13 mouse cellular contexts compared by ENCODE assay signal in the genomic region with DNA sequence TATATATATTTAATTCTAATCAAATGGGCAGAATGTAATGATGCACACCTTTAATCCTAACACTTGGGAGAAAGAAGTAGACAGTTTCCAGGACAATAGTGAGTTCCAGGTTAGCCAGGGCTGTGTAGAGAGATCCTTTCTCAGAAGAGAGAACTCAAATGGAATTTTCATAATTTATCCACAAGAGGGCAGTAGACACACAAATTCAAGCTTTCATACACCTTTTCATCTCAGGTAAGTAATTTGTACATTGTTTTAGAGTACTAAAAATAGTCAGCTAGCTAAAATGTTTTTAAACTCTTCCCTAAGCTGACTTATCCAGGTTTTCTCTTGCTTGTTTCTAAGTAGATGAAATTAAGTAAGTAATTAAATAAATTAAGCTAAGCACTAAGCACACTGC. TPM values are rescaled to one million over a fixed set of nuclear protein-coding genes. Genes with fewer than 3 reads are reported as not detected.
DNase-seq lines count a peak whose midpoint lies in the region; ATAC-seq and TF ChIP-seq lines count a peak whose summit lies in the region.
"Had no signal": no experiment of that assay in that cellular context is flagged by ENCODE, and none has a peak within 500 bp of the region (broad histone marks: within the 10 kb centered on the region; RNA-seq: fewer than 3 reads in every experiment).

No protein-coding gene starts in this region.

- no peak overlapping the region for H3K27ac ChIP-seq in liver, adult 2 months (replicated peaks; ENCODE audit: insufficient read depth, low read depth, low read length)
- no peak overlapping the region for H3K27ac ChIP-seq in intestine, postnatal 0 days (ENCODE audit: low read depth, low read length)
- H3K27ac ChIP-seq: hindbrain, embryonic 10.5 days had no signal

- peaks cover 6% of the 10 kb centered on the region for H3K4me1 ChIP-seq in liver, adult 2 months (ENCODE audit: control insufficient read depth, insufficient read depth, low read length)
- no peaks in the 10 kb centered on the region; the same call in 1 of the 2 replicates for H3K4me1 ChIP-seq in intestine, postnatal 0 days (replicated peaks; ENCODE audit: control insufficient read depth, insufficient read depth, low read length)

- peak; percentile 30; the same call in 1 of the 2 replicates for TF ChIP-seq CTCF in liver, adult 2 months (IDR thresholded peaks at IDR 0.05; ENCODE audit: low read depth, low read length)
- peak; percentile 74 for TF ChIP-seq CTCF in intestine, postnatal 0 days (IDR thresholded peaks at IDR 0.05; ENCODE audit: low read depth)

- peak; percentile 51 for DNase-seq in cerebellum, adult 9-10 months
- DNase-seq in cerebellum, postnatal 25 days = no peak
- peak; percentile 47 for DNase-seq in liver, adult 2 months (ENCODE audit: extremely low read depth, low read depth, low spot score)
- no peak for DNase-seq in liver
- peak; percentile 40 for DNase-seq in MN1 (ENCODE audit: low spot score)
- DNase-seq in adrenal gland, adult 18-20 months (ENCODE audit: low spot score in 2 of 2) = no peak
- DNase-seq: layer of hippocampus, adult 9-11 months had no signal

- ATAC-seq in intestine, postnatal 0 days = 0 out of 2 replicates have a peak, but pooled peaks have one; percentile 25
- no peak for ATAC-seq in granulocyte monocyte progenitor cell, adult 5-6 weeks (replicated peaks; ENCODE audit: poor library complexity, severe bottlenecking)

- no peak for TF ChIP-seq POLR2A in liver, adult 2 months (IDR thresholded peaks at IDR 0.05; ENCODE audit: extremely low read depth, insufficient read depth, low read length)

- no peaks in the 10 kb centered on the region for H3K9me3 ChIP-seq in intestine, postnatal 0 days (ENCODE audit: control insufficient read depth)
- H3K9me3 ChIP-seq: hindbrain, embryonic 10.5 days had no signal

- H3K79me2 ChIP-seq in liver, adult 2 months (ENCODE audit: control insufficient read depth, insufficient read depth, low read length) = no peaks in the 10 kb centered on the region; the same call in 1 of the 2 replicates

- no peak overlapping the region for H3K4me2 ChIP-seq in intestine, postnatal 0 days (replicated peaks; ENCODE audit: low read depth)

- H3K9ac ChIP-seq in liver, adult 2 months (ENCODE audit: low read depth, low read length) = no peak overlapping the region
- H3K9ac ChIP-seq in intestine, postnatal 0 days (ENCODE audit: low read depth, low read length) = no peak overlapping the region

- H3K36me3 ChIP-seq in liver, adult 2 months (ENCODE audit: control insufficient read depth, insufficient read depth, low read length) = peaks cover 33% of the 10 kb centered on the region
- no peaks in the 10 kb centered on the region for H3K36me3 ChIP-seq in intestine, postnatal 0 days (ENCODE audit: control insufficient read depth, insufficient read depth)

- H3K27me3 ChIP-seq in liver, adult 2 months (ENCODE audit: control insufficient read depth, insufficient read depth, low read length) = no peaks in the 10 kb centered on the region
- H3K27me3 ChIP-seq in intestine, postnatal 0 days (replicated peaks; ENCODE audit: control insufficient read depth, insufficient read depth, low read length) = no peaks in the 10 kb centered on the region

- H3K4me3 ChIP-seq in liver, adult 2 months (ENCODE audit: insufficient read depth, low read depth, low read length) = no peak overlapping the region
- H3K4me3 ChIP-seq in intestine, postnatal 0 days (ENCODE audit: low read depth, low read length) = no peak overlapping the region
- H3K4me3 ChIP-seq: hindbrain, embryonic 10.5 days had no signal

RNA-seq across cellular contexts. Expression of gene Gtf2a2, which starts 6.5 kb away (rescaled TPM):
- 56.2 and 59.4 TPM in 2 replicates for total RNA-seq in liver, adult 2 months (2014; rRNA removed)
- polyA plus RNA-seq in liver, adult 2 months (2012; rRNA removed) = 11.9 and 13.4 TPM in 2 replicates
- 127 and 128 TPM in 2 replicates for polyA plus RNA-seq in intestine, postnatal 0 days (2015; fragmentation: Nextera tagmentation; extraction: Ambion mirVana)
- total RNA-seq in granulocyte monocyte progenitor cell, adult 5-6 weeks (2014; fragmentation: Nextera tagmentation) = 92.2 and 108 TPM in 2 replicates
- 102 and 108 TPM in 2 replicates for total RNA-seq in granulocyte monocyte progenitor cell, adult 5-6 weeks (2017)
- 10 to 100 TPM; 66.2 to 72.3 TPM for total RNA-seq in adrenal gland, adult 18-20 months (2021)

RNA-seq across cellular contexts. Expression of gene Gcnt3, which starts 19.0 kb away (rescaled TPM):
- total RNA-seq in liver, adult 2 months (2014; rRNA removed) = 0.07 and 0.09 TPM in 2 replicates
- 0.02 TPM in 1 of 2 replicates, not detected in the other for polyA plus RNA-seq in liver, adult 2 months (2012; rRNA removed)
- 11.0 and 11.1 TPM in 2 replicates for polyA plus RNA-seq in intestine, postnatal 0 days (2015; fragmentation: Nextera tagmentation; extraction: Ambion mirVana)
- not detected in 2 replicates for total RNA-seq in granulocyte monocyte progenitor cell, adult 5-6 weeks (2014; fragmentation: Nextera tagmentation)
- not detected in 2 replicates for total RNA-seq in granulocyte monocyte progenitor cell, adult 5-6 weeks (2017)
- total RNA-seq in adrenal gland, adult 18-20 months (2021) = not detected
- total RNA-seq: gastrocnemius, adult 8-10 months had no signal
- polyA plus RNA-seq: cortical plate, adult 2 months; hindbrain, embryonic 10.5 days; neural tube, embryonic 11.5 days had no signal

RNA-seq across cellular contexts. Expression of gene Bnip2, which starts 29.6 kb away (rescaled TPM):
- total RNA-seq in liver, adult 2 months (2014; rRNA removed) = 69.9 and 74.3 TPM in 2 replicates
- polyA plus RNA-seq in liver, adult 2 months (2012; rRNA removed) = 12.8 and 13.6 TPM in 2 replicates
- polyA plus RNA-seq in intestine, postnatal 0 days (2015; fragmentation: Nextera tagmentation; extraction: Ambion mirVana) = 38.0 and 38.7 TPM in 2 replicates
- total RNA-seq in granulocyte monocyte progenitor cell, adult 5-6 weeks (2014; fragmentation: Nextera tagmentation) = 92.4 and 110 TPM in 2 replicates
- 108 and 140 TPM in 2 replicates for total RNA-seq in granulocyte monocyte progenitor cell, adult 5-6 weeks (2017)
- 100 to 1,000 TPM; 103 to 105 TPM for total RNA-seq in adrenal gland, adult 18-20 months (2021)

Comparison
In these comparisons a context has a peak if more than half of its experiments do, and no peak if none do; other contexts are left out.
1. DNase-seq: peak in cerebellum, adult 9-10 months (single experiment), liver, adult 2 months (single experiment) and MN1 (single experiment); none in cerebellum, postnatal 25 days (0 of 2), liver (single experiment) and adrenal gland, adult 18-20 months (0 of 2).